Mouse (Mus musculus) ovary, postnatal 36 days (tissue): Measurements from ENCODE around the gene Vps37b.

Experiments used
- DNase-seq: peaks from one replicate; pipeline ENCODE4 v3.0.0; 2022; ENCODE audit warnings: low spot score, mixed read lengths

The Vps37b gene

DNA sequence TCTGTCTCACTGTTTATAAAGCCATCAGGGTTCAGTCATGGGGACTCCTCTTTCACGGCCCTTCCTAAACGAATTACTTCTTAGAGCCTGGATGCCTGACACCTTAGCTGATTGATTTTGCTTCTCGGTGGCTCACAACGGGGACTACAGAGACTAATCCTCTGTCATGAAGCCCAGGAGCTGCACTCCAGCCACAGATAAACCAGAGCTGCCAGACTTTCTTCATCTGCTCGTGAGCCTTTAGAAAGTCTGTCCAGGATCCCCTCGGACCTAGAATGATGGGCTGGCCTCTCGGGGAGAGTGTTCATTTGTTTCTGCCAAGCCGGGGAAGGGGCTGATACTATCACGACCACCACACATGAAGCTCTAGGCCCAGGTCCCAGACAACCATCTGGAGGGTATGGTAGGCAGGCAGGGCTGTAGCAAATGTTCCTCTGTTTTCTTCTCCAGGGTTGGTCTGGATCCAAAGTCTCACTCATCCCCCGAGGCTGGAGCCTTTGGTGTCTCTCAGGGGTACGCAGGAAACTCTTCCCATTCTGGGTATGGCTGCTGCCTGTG lies 13.5 kb upstream of the Vps37b start:
- DNase-seq, result no peak

DNA sequence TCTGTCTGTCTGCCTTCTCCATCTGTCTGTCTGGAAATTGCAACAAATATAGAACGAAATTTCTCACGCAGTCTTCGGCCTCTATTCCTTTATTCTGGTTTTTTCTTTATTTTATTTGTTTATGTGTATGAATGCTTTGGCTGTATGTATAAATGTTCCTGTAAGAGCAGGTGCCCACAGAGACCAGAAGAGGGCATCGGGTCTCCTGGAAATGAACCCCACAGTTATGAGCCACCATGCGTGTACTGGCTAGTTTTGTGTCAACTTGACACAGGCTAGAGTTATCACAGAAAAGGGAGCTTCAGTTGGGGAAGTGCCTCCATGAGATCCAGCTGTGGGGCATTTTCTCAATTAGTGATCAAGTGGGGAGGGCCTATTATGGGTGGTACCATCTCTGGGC lies 11.9 kb upstream of the Vps37b start:
- no peak for DNase-seq

DNA sequence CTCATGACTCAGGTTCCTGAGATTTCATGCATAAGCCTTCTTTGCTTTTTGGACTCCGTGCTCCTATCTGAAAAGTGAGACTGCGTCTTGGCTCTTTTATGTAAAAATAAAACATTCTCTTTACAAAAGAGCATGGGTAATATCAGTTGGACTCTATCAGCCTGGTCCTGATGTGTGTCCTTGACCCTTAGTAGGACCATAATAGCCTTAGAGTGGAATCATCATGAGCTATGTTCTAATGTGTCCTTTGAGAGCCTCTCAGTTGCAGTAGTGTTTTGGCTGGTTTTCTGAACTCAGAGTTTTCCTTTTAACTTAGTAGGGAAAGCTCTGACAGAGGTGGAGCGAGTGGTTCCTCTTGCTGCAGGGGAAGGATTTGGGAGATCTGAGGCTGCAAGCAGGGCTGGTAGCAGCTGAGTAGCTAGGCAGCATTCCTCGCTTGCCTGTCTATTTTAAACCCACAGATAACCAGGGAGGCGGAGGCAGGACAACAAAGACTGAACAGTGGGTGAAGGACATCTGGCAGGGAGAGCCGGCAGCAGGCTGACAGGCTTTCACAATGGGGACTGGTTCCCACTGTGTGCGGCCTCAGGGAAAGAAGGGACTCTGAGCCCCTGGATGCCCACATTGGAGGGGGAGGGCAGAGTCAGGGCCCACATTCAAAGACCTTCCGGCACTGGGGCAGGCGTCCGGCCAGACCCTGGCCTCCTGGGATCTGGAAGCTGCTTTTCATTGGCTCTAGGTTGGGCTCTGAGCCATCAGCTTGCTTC lies 11.3 kb upstream of the Vps37b start:
- DNase-seq, result peak; percentile 56

DNA sequence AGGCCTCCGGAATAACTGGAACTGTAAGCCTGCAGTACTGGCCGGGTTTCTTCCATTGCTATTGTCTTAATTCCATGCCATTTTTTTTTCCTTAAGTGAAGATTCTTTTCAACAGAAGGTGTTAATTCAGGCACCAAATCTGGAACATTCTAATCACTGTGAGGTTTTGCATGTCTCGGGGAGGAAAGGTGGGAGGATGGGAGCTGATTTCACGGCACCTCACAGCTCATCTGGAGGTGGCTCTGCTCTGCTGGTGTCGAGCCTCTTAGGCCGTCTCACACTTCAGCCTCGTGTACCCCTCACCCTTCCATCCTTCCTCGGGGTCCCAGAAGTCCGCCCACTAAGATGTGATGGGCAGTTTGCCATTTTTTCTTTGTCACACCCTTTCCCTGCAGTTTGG lies 9.0 kb upstream of the Vps37b start:
- no peak for DNase-seq

- no peak for DNase-seq
These were observed 7.5 kb upstream of the Vps37b start for GRCm38 (mm10) chr5:124039602-124040001.

- no peak for DNase-seq
These were observed 4.8 kb upstream of the Vps37b start for GRCm38 (mm10) chr5:124036836-124037235.

DNA sequence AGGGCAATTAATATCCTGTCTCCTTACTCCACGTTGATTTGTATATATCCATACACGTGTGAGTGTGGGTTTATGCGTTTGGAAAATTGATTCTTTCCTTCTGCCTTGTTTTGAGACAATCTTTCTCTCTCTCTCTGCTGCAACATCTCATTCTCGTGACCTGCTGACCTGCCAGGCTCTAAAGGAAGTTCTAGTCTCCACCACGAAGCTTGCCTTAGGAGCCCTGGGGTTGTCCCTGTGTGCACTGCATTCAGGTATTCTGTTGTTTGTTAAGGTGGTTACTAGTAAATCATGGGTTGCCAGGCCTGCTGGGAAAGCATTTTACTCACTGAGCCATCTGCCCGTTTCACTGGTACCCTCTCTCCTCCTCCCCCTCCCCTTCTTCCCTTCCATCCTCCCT lies 4.3 kb upstream of the Vps37b start:
- DNase-seq, result no peak

- DNase-seq, result no peak
These were observed 3.7 kb upstream of the Vps37b start for GRCm38 (mm10) chr5:124035806-124036205.

DNA sequence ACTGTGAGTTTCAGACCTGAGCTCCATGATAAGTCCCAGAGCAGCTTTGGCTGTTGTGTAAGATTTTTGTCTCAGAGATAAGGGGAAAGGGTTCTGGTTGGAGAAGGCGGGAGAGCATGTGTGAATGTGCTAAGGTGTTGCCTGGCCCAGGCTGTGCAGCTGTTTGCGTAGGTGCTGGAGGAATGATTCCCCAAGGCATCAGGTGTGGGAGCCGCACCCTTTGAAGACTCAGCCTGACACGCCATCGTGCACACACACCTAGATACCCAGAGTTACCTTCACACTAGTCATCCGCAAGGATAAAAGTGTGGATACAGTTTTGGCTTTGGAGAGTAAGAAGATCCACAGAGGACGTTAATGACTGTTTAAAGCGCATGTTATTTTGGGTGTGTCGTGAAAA lies 3.3 kb upstream of the Vps37b start:
- DNase-seq, result no peak

GRCm38 (mm10) chr5:124034471-124034870 lies 2.4 kb upstream of the Vps37b start:
- no peak for DNase-seq

DNA sequence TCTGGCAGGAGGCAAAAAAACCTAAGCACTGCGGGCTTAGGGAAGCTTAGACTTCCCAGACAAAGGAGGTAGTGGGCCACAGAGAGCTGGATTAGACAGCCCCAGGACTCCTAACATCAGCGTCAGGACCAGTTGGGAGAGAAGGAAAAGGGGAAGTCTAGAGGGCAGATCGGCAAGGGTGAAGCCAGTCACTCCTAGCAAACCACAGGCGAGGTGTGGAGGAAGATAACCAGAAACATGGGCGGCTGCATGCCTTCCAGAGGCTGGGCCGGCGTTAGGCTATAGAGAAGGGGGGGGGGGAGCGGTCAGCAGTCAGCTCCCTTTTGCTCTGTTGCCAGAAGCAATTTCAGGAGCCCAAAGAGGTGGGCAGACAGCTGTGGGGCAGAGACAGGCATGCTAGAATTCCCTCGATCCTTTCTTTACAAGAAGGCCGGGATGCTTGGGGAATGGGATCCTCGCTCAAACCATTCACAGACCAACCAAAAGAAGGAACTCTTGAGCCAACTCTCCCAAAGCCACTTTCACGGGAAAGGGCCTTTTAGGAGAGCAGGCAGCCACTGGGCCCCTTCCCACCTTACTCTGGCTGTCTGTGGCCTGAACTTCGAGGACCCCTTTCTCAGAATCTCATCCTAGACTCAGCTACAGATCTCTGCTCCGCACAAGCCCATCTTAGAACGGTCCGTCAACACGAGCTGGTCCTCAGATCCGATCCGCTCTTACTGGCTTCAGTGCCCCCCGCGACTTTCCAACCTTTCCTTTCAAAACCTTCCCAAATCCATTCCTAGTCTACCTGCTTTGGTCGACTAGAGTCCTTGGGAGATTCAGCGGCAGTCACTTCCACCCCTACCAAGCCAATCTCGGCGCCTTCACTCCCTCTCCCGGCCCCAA lies 758 bp downstream of the Vps37b start:
- DNase-seq, result no peak

DNA sequence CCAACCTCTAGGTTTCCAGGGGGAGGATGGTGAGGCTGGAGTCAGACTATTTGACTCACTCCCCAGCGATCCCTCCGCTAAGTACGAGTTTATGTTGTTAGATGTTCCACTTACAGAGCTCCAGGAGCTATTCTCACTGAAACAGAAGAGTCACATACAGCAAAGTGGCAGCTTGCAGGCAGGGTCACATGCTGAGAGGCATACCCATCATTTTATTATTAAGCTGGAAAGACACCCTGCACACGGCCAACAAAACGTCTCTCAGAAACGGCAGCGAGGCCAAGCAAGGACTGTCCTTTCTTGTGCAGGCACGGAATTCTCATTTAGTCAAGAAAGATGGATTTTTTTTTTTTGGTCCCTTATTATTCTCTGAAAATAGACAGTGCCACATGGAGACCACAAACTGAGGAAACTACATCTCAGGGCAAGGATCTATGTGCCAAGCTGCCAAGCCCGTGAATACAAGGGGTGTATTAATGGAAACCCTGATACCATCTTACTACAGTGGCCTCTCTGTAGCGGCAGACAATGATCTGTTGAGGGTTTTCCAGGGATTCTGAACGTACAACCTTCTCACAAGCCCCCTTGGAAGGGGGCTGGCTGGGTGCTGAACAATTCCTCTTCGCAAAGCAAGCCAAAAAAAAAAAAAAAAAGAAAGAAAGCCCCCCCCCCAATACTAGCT lies 1.5 kb downstream of the Vps37b start:
- DNase-seq, result no peak

- DNase-seq, result no peak
These were observed 2.6 kb downstream of the Vps37b start for GRCm38 (mm10) chr5:124029220-124030035.

- no peak for DNase-seq
These were observed 3.4 kb downstream of the Vps37b start for GRCm38 (mm10) chr5:124028680-124029079.

GRCm38 (mm10) chr5:124027702-124028470 lies 4.2 kb downstream of the Vps37b start:
- DNase-seq, result no peak

DNA sequence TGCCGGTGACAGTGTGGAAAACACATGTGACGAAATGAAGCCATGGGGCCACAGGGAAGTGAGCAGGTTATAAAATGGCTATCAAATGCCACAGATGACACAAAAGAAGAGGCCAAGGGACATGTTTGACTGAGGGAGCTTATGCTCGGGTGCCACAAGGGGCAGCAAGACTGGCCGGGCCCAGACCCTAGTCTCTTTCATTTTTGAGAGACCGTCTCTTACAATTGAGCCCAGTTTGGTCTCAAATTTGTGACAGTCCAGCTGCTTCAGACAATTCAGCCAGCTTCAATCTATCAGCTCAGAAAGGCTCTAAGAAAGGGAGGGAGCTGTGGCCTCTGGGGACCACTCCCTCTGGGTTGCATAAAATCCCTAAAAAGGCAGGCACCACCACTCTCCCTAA lies 5.5 kb downstream of the Vps37b start:
- DNase-seq, result no peak

DNA sequence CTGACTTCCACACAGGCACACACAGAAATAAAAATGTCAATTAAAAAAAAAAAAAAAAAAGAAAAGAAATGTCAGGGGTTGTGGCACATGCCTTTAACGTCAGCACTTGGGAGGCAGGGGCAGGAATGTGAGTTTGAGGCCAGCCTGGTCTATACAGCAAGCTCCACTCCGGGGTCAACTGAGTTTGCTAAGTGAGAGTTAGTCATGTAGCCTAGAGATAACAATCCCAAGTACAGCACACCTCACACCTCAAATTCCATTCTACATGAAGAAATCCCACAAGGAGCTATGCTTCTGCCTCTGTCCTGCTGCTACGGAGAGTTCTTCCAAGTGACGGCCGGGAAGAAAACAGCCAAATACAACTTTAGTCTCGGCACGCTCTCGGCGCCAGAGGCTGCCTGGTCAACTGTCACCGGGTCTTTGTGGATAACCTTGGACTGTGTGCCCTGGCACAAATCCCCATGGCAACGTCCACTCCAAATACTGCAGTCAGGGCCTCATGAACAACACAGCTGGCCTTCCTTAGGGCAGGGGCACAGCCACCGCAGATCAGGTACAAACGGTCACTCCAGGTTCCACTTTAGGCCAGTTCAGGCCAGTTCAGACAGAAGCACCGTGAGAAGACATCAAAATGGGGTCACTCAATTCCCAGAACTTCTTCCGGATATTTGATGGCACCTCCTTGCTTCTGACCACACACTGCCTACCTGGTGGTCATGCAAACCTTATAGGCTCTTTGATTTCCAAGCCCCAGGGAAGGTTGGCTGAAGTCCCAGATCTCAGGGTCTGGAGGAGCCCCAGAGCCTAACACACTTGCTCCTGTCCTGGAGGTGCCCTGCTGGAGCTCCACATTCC lies 6.3 kb downstream of the Vps37b start:
- DNase-seq, result no peak

- no peak for DNase-seq
These were observed 6.9 kb downstream of the Vps37b start for GRCm38 (mm10) chr5:124025146-124025545.

DNA sequence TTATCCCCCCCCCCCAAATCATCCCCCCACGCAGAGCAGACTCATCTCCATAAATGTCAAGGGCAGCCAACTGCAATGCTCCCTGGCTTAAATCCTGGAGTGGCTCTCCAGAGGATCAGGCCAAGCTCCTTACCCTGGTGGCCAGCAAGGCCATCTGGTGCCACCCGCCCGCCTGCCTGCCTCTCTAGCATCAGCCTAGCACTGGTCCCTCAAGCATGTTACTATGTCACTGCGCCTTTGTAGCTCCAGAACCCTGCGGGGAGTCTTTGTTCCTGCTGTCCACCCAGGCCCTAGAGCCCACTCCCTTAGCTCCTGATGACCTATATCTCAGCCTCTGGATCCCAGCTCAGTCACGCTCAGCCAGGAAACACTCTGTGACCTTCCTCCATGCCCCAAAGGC lies 7.4 kb downstream of the Vps37b start:
- DNase-seq, result no peak

GRCm38 (mm10) chr5:124022365-124022764 lies 9.7 kb downstream of the Vps37b start:
- no peak for DNase-seq
